Mouse (Mus musculus) limb, embryonic 11.5 days (tissue): ENCODE measurements around the gene Ap1g2. TPM values are rescaled to one million over a fixed set of nuclear protein-coding genes. Genes with fewer than 3 reads are reported as not detected.
A peak's percentile ranks its signal among the peaks of the same experiment; 100 is the strongest.

Source experiments
- ATAC-seq: fragments of 200-750 bp; cut with Nextera tagmentation; 2 replicates; pipeline ENCODE4 v1.8.0; 2017; ENCODE audit warnings: low read depth; ENCODE audit not compliant: insufficient number of reproducible peaks, low FRiP score, low TSS enrichment
- DNase-seq: peaks from one replicate; pipeline ENCODE4 v3.0.0-alpha.2; 2015; ENCODE audit warnings: low spot score
- H3K27ac ChIP-seq: fragments of 300-500 bp; sonication (generic); replicated peaks from 2 replicates; pipeline ENCODE4 v1.5.1; 2014; ENCODE audit warnings: low read depth, mild to moderate bottlenecking, low read length
- H3K27me3 ChIP-seq: fragments of 300-500 bp; sonication (generic); 2 replicates; pipeline ENCODE4 v1.6.1; 2014; ENCODE audit warnings: mild to moderate bottlenecking, low read length, mixed read lengths; ENCODE audit not compliant: control insufficient read depth, insufficient read depth
- H3K36me3 ChIP-seq: fragments of 300-500 bp; sonication (generic); 2 replicates; pipeline ENCODE4 v1.6.1; 2014; ENCODE audit warnings: mild to moderate bottlenecking, low read length, moderate library complexity, mixed read lengths; ENCODE audit not compliant: control insufficient read depth, insufficient read depth
- H3K4me1 ChIP-seq: fragments of 300-500 bp; sonication (generic); 2 replicates; pipeline ENCODE4 v1.6.1; 2014; ENCODE audit warnings: low read length, mixed read lengths; ENCODE audit not compliant: control insufficient read depth, insufficient read depth
- H3K4me2 ChIP-seq: fragments of 300-500 bp; sonication (generic); 2 replicates; pipeline ENCODE4 v1.6.1; 2014; ENCODE audit warnings: low read depth, mild to moderate bottlenecking, moderate library complexity; ENCODE audit not compliant: severe bottlenecking
- H3K4me3 ChIP-seq: fragments of 300-500 bp; sonication (generic); 2 replicates; pipeline ENCODE4 v1.5.1; 2014; ENCODE audit warnings: low read depth, low read length
- H3K9ac ChIP-seq: fragments of 300-500 bp; sonication (generic); 2 replicates; pipeline ENCODE4 v1.6.1; 2014; ENCODE audit warnings: mild to moderate bottlenecking, low read length
- H3K9me3 ChIP-seq: fragments of 300-500 bp; sonication (generic); 2 replicates; pipeline ENCODE4 v1.6.1; 2016; ENCODE audit warnings: low read length; ENCODE audit not compliant: control insufficient read depth
- WGBS: fragments of 180-500 bp; shearing (Covaris S2); extraction: QIAGEN DNeasy Blood & Tissue Kit; methylation state at CpG from one replicate; pipeline ENCODE4 v1.1.7; 2014; 5-methylcytosine and 5-hydroxymethylcytosine counted together
- polyA plus RNA-seq: library from polyadenylated mRNA; unstranded; fragments of >200 nt; fragmentation: Nextera tagmentation; extraction: Ambion mirVana; gene quantifications from 2 replicates; pipeline ENCODE4 v1.2.1, GENCODE M21; 2014

The Ap1g2 gene
- polyA plus RNA-seq, 1 experiment from 2014 or later, result 9.9 TPM

- WGBS, result 43% methylated on average over 13 of the region's 13 CpGs
- no peak for DNase-seq
- no peaks in the 10 kb centered on the region for H3K9me3 ChIP-seq
- no peak overlapping the region for H3K27ac ChIP-seq
- no peak overlapping the region for H3K4me3 ChIP-seq
- H3K4me2 ChIP-seq, result no peak overlapping the region
- no peaks in the 10 kb centered on the region for H3K27me3 ChIP-seq
- H3K4me1 ChIP-seq, result peaks cover 9% of the 10 kb centered on the region; the same call in 1 of the 2 replicates
- no peaks in the 10 kb centered on the region for H3K36me3 ChIP-seq
- ATAC-seq, result no peak
- no peak overlapping the region for H3K9ac ChIP-seq
Measured at GRCm38 (mm10) chr14:55089199-55089947, 17.0 kb downstream of the Ap1g2 start.

DNA sequence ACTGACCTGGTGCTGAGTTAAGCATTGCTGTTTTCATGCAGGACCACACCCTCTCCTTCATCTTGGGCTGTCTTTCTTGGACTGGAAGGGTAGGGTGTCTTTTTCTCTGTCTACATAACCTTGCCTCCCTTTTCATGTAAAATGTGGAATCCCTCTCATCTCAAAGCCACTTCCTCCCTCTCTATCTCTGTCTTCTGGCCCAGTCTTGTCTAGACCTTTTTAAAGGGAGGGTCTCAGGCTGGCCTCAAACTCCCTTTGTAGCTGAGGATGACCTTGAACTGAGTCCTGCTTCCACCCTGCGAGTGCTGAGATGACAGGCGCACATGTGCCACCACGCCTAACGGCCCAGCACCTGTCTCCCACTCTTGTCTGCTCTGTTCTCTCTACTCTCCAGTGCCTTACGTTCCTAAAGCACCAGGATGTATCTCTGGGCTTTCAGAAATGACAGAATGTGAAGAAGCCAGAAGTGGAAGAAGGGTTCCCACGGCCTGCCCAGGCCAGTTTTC is 20.3 kb downstream of the Ap1g2 start:
- no peak overlapping the region for H3K27ac ChIP-seq
- no peak overlapping the region for H3K9ac ChIP-seq
- DNase-seq (no peak), ATAC-seq (no peak)
- H3K4me2 ChIP-seq, result no peak overlapping the region
- H3K27me3 ChIP-seq, result no peaks in the 10 kb centered on the region
- H3K4me1 ChIP-seq, result peaks cover 5% of the 10 kb centered on the region; the same call in 1 of the 2 replicates
- H3K9me3 ChIP-seq, result no peaks in the 10 kb centered on the region
- no peak overlapping the region for H3K4me3 ChIP-seq
- WGBS, result 86% methylated on average over 6 of the region's 6 CpGs
- H3K36me3 ChIP-seq, result no peaks in the 10 kb centered on the region

DNA sequence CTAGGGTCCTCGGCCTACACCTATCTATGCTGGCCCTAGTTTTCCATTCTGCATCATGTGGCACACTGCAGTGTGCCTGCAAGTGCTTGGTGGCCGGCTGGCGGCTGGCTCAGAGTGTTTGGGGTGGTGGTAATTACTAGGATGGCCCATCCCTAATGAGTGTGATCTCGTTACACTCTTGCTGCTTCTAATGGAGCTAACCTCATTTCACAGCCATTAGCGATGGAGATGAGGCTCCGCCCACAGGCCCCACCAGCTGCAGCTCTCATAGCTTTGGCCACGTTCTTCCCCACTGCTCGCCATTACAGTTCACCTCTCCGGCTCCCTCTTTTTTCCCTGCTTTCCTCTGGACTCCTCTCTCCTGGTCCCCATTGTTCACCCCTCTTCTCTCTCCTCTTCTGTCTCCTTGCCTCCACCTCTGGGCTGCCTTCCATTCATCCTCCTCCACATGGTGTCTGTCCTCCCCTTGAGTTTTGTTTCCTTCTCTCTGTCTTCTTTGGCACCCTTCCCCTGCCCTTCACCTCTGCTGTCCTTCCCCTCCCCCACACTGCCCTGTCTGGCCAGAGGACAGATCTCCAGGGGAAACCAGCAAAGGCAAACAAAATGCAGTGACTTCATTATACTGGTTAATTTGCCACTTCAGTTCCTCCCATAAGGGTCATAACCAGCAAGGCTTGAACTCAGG is 20.9 kb downstream of the Ap1g2 start:
- Histone ChIP-seq H3K27me3 (no peaks in the 10 kb centered on the region), H3K4me1 (0 out of 2 replicates have a peak, but pooled peaks cover 2% of the 10 kb centered on the region), H3K27ac (no peak overlapping the region), H3K4me2 (no peak overlapping the region), H3K9ac (no peak overlapping the region), H3K9me3 (no peaks in the 10 kb centered on the region), H3K36me3 (no peaks in the 10 kb centered on the region), H3K4me3 (no peak overlapping the region)
- no peak for DNase-seq
- WGBS, result 38% methylated on average over 9 of the region's 9 CpGs
- ATAC-seq, result no peak

GRCm38 (mm10) chr14:55083481-55083880 is 22.9 kb downstream of the Ap1g2 start:
- ATAC-seq (no peak), DNase-seq (no peak)
- H3K4me1 ChIP-seq, result peaks cover 8% of the 10 kb centered on the region
- H3K36me3 ChIP-seq, result no peaks in the 10 kb centered on the region
- H3K27ac ChIP-seq, result no peak overlapping the region
- no peaks in the 10 kb centered on the region for H3K9me3 ChIP-seq
- no peak overlapping the region for H3K4me3 ChIP-seq
- WGBS, result 76% methylated on average over 6 of the region's 6 CpGs
- H3K9ac ChIP-seq, result no peak overlapping the region
- H3K4me2 ChIP-seq, result no peak overlapping the region
- H3K27me3 ChIP-seq, result no peaks in the 10 kb centered on the region

DNA sequence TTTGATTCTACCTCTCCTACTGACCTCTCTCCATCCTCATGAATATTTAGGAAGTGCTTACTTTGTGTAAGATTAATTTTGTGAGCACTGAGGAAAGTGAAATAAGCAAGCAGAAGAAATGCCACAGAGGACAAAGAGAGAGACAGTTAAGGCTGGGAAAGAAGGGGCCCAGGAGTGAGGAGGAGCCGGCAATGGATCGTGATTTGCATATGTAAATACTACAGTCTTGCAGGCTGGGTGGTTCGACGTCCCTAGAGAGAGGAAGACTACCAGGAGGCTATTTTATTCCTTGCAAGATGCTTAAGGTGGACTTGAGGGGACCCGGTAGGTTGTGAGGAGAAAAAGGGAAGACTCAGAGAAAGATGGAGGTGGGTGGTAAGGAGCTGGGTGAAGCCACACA is 25.3 kb downstream of the Ap1g2 start:
- 21% methylated on average over 5 of the region's 5 CpGs for WGBS
- no peak for DNase-seq
- no peak overlapping the region for H3K4me3 ChIP-seq
- H3K9ac ChIP-seq, result no peak overlapping the region
- H3K36me3 ChIP-seq, result no peaks in the 10 kb centered on the region
- no peak for ATAC-seq
- H3K4me2 ChIP-seq, result no peak overlapping the region
- no peak overlapping the region for H3K27ac ChIP-seq
- H3K4me1 ChIP-seq, result peaks cover 15% of the 10 kb centered on the region
- H3K27me3 ChIP-seq, result peaks cover 12% of the 10 kb centered on the region; the same call in 1 of the 2 replicates
- H3K9me3 ChIP-seq, result no peaks in the 10 kb centered on the region

DNA sequence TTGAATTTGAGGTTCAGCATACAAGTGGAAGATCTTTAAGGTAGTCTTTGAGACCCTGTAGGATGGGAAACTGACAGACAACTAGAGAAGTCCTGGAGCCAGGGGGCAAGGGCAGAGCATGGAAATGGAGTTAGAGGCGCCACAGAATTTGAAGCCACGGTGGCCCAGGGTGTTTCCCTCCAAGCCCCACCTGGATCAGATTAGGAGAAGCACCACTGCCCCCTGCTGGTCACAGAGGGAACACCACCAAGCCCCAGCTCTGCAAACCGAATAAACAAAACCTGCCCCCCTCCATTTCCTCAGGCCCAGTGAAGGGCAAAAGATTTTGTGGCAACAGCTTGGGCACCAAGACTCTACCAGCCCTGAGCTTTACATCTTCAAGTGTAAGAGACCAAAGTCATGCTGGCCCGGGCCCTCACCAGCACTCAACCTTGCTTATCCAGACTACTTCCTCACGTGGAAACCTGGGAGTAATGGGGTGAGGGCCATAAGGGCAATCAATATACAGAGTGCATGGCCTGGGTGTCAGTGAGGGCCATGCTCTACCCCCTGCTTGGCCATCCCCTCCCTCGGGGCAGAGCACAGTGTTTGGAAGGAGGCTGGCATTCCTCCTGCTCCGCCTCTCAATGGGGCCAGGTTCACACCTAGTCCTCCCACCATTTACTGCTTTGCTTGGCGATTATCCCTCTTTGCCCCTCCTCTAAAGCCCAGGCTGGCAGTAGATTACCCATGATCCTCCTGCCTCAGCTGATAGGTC is 27.0 kb downstream of the Ap1g2 start:
- peaks cover 15% of the 10 kb centered on the region for H3K4me1 ChIP-seq
- no peak; the same call in 1 of the 2 replicates for ATAC-seq
- WGBS, result 17% methylated on average over 8 of the region's 8 CpGs
- no peak overlapping the region for H3K4me3 ChIP-seq
- no peak overlapping the region; the same call in 1 of the 2 replicates for H3K9ac ChIP-seq
- DNase-seq, result peak; percentile 94
- no peaks in the 10 kb centered on the region for H3K36me3 ChIP-seq
- H3K4me2 ChIP-seq, result peak overlapping the region; percentile 54
- peaks cover 12% of the 10 kb centered on the region; the same call in 1 of the 2 replicates for H3K27me3 ChIP-seq
- no peak overlapping the region for H3K27ac ChIP-seq
- H3K9me3 ChIP-seq, result no peaks in the 10 kb centered on the region

DNA sequence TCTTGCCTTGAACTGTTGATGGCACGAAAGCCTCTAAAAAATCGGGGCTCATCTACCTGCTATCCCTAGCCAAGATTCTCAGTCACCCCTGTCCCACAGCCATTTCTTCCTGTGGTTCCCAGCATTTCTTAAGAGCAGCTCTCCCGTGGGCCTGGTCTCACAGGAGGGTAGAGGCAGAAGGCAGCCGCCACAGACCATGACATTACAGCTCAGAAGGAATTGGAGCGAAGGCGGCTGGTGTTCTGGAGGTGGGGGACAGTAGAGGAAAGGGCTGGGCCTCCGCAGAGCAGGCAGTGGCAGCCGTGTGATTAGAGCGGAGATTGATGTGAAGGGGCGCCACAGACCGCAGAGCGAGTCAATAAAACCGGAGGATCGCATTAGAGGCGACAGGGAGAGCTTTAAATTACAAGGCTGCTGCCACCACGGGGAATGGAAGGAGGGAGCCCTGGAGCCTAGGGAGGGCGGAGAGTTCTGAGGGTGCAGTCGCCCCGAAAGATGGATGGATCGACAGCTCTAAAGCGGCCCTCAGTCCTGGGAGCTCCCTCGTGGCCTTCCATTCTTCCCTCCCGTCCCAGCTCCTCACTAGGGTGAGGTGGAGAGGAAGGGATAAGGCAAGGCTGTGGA is 27.9 kb downstream of the Ap1g2 start:
- Histone ChIP-seq H3K9me3 (no peaks in the 10 kb centered on the region), H3K4me2 (peak overlapping the region; percentile 54), H3K36me3 (no peaks in the 10 kb centered on the region), H3K4me3 (0 out of 2 replicates have a peak overlapping the region, but pooled peaks have one; percentile 8), H3K27me3 (peaks cover 12% of the 10 kb centered on the region; the same call in 1 of the 2 replicates), H3K27ac (0 out of 2 replicates have a peak overlapping the region, but pooled peaks have one; percentile 30), H3K4me1 (peaks cover 15% of the 10 kb centered on the region), H3K9ac (peak overlapping the region; percentile 40)
- WGBS, result 0% methylated on average over 23 of the region's 23 CpGs
- DNase-seq (peak; percentile 60), ATAC-seq (peak; percentile 20)
